Mouse (Mus musculus) cortical plate, adult 2 months (tissue): Measurements from ENCODE around the gene Tex264.
"Not testable (repeated sequence)": the region's sequence is repeated elsewhere in the genome, so short reads cannot be mapped to it uniquely, and the experiment has no call there.

ENCODE experiments used
- CTCF ChIP-seq: fragments of 200-500 bp; IDR thresholded peaks from 2 replicates; pipeline ENCODE4 v1.5.1; 2011; ENCODE audit warnings: mild to moderate bottlenecking, control low read depth, low read length; ENCODE audit not compliant: insufficient read depth; ENCODE audit errors: extremely low read depth
- POLR2A ChIP-seq: fragments of 200-500 bp; IDR thresholded peaks from 2 replicates; pipeline ENCODE4 v1.6.1; 2011; ENCODE audit warnings: mild to moderate bottlenecking, low read length, control low read depth; ENCODE audit not compliant: insufficient read depth; ENCODE audit errors: extremely low read depth

DNA sequence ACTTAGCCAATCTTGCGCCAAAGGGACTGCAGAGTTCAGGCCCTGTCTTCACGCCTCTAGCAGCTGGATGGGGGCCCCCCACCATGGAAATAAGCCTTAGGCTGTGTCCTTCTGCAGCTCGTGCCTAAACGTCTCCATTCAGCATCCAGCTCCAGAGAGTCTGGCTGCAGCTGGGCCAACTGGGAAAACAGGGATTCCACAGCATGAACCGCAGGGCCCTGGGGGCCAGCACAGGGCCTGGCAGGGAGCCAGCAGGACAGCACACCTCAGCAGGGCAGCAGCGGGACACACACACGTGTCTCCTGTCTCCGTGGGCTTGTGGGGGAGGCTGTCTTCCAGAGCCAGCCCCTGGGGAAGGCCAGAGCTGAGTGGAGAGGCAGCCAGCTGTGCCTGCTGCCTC is 57.9 kb downstream of the Tex264 start:
- TF ChIP-seq CTCF, POLR2A: not testable (repeated sequence)
